Mouse (Mus musculus) ES-E14 (cell line): ENCODE results near the gene Slc9a9. TPM values are rescaled to one million over a fixed set of nuclear protein-coding genes. Genes with fewer than 3 reads are reported as not detected.

ENCODE experiments used
- DNase-seq: peaks from one replicate; pipeline ENCODE4 v3.0.0-alpha.2; 2013; ENCODE audit warnings: low read depth, low spot score
- H3K27ac ChIP-seq: 2 replicates; pipeline ENCODE4 v1.5.1; 2012; ENCODE audit warnings: low read depth, mild to moderate bottlenecking, low read length, moderate library complexity, mixed read lengths; ENCODE audit not compliant: poor library complexity, insufficient read depth, severe bottlenecking
- H3K36me3 ChIP-seq: 2 replicates; pipeline ENCODE4 v1.6.1; 2012; ENCODE audit warnings: mild to moderate bottlenecking, low read length, moderate library complexity, mixed read lengths; ENCODE audit not compliant: control insufficient read depth, poor library complexity, insufficient read depth, severe bottlenecking
- H3K4me1 ChIP-seq, 2 experiments: fragments of 150-350 bp in 1 of 2; sonication (generic) in 1 of 2; 2 replicates each; pipeline ENCODE4 v1.6.1; 2012; ENCODE audit warnings: low read length in 2 of 2, mild to moderate bottlenecking in 1 of 2, mixed read lengths in 1 of 2; ENCODE audit not compliant: control insufficient read depth in 2 of 2, insufficient read depth in 2 of 2, poor library complexity in 1 of 2
- H3K4me3 ChIP-seq, 2 experiments: fragments of 150-350 bp in 1 of 2; sonication (generic) in 1 of 2; 2 replicates each; pipeline ENCODE4 v1.5.1; 2012; ENCODE audit warnings: low read length in 2 of 2, low read depth in 1 of 2, mild to moderate bottlenecking in 1 of 2, mixed read lengths in 1 of 2; ENCODE audit not compliant: insufficient read depth in 1 of 2, poor library complexity in 1 of 2, severe bottlenecking in 1 of 2
- H3K9ac ChIP-seq: 2 replicates; pipeline ENCODE4 v1.6.1; 2012; ENCODE audit warnings: low read depth, mild to moderate bottlenecking, low read length, mixed read lengths; ENCODE audit not compliant: poor library complexity, insufficient read depth, severe bottlenecking
- H3K9me3 ChIP-seq: fragments of 150-350 bp; sonication (generic); 2 replicates; pipeline ENCODE4 v1.6.1; 2012; ENCODE audit warnings: low read depth, mild to moderate bottlenecking, low read length; ENCODE audit not compliant: control insufficient read depth, insufficient read depth
- CHD2 ChIP-seq: IDR thresholded peaks from 2 replicates; pipeline ENCODE4 v1.6.1; 2014; ENCODE audit warnings: mild to moderate bottlenecking, low read depth, low read length, inconsistent platforms
- HCFC1 ChIP-seq: IDR thresholded peaks from 2 replicates; pipeline ENCODE4 v1.6.1; 2012; ENCODE audit warnings: low read length, inconsistent platforms, borderline replicate concordance; ENCODE audit not compliant: insufficient read depth
- MAFK ChIP-seq: IDR thresholded peaks from 2 replicates; pipeline ENCODE4 v1.6.1; 2014; ENCODE audit warnings: mild to moderate bottlenecking, low read depth, low read length, inconsistent platforms; ENCODE audit not compliant: insufficient read depth
- ZC3H11A ChIP-seq: IDR thresholded peaks from 2 replicates; pipeline ENCODE4 v1.6.1; 2012; ENCODE audit warnings: low read depth, mild to moderate bottlenecking, inconsistent platforms, low read length, borderline replicate concordance
- ZNF384 ChIP-seq: IDR thresholded peaks from 2 replicates; pipeline ENCODE4 v1.6.1; 2012; ENCODE audit warnings: low read depth, low read length, inconsistent platforms
- in situ Hi-C, 2 experiments: fragments of 600-800 bp; cut with MboI; formaldehyde crosslinking; loops; one replicate each; pipeline ENCODE4 v1.15.1; 2025; ENCODE audit warnings: low sequenced_read_pairs in 2 of 2, inconsistent platforms in 1 of 2; ENCODE audit not compliant: unreplicated experiment in 2 of 2
- total RNA-seq: library from RNA; depleted of rRNA; stranded (reverse); fragments of 300-350 nt; gene quantifications from 2 replicates; pipeline ENCODE4 v1.2.3, GENCODE M21; 2012

Gene Slc9a9
- total RNA-seq, 1 experiment, result 0.13 TPM

DNA sequence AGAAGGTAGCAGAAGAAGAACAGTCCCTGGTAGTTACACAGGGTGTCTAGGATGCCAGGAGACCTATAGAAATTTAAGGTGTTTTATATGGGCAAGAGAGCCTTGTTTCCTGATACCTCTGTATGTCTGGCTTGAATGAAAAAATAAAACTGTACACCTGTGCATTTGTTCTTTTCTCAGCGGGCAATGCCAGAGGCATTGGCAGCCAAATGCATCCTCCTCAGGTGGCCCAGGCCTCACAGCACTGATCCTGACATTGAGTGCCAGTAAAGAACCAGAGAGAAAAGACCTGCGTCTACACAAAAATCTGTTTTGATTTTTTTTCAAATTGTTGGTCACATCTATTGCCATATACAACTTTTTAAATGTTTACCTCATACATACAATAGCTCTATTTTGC is 121.3 kb downstream of the Slc9a9 start:
- no peak for TF ChIP-seq ZNF384
- no peak for TF ChIP-seq MAFK
- DNase-seq, result no peak
- in situ Hi-C loops, result no loop called here

DNA sequence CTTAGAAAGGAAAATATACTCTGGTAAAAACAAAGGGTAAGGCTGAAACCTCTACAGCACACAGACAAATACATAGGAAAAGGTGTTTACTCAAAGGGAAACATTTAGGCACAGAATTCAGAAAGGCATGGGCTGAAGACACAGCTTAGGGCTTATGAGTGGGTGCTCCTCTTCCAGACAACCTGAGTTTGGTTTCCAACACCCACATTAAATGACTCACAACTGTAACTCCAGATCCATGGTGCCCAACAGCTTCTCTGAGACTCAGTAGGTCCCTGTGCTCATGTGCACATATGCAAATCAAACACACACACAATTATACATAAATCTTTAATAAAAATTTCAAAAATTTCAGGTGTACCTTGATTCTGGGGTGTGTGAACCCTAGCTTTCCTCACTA is 133.4 kb downstream of the Slc9a9 start:
- H3K9me3 ChIP-seq, result no peaks in the 10 kb centered on the region
- no peak for TF ChIP-seq HCFC1
- TF ChIP-seq ZNF384, result no peak
- TF ChIP-seq CHD2, result no peak
- no peak for TF ChIP-seq ZC3H11A
- no peak for TF ChIP-seq MAFK

More for the DNA sequence above, 121.3 kb downstream of the Slc9a9 start:
- Histone ChIP-seq H3K4me3 (no peak overlapping the region), H3K27ac (no peak overlapping the region), H3K36me3 (no peaks in the 10 kb centered on the region), H3K4me1 (no peaks in the 10 kb centered on the region), H3K9ac (no peak overlapping the region), H3K9me3 (no peaks in the 10 kb centered on the region)

DNA sequence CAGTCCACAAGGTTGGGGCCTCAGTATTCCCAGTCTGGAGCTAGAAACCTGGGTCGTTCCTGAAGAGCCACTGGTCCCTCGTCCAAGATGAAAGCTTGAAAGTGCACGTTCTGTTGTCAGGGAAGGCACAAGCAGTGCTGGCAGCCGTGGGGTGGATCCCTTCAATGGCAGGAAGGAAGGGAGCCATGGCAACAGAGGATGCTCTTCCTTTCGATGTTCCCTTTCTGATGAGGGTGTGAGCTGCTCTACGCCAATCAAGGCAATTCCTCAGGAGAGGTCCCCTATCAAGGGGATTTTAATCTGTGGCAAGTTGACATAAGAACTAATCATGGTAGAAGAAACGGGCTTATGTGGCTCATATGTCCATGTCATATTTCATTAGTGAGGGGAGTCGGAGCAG is 135.8 kb downstream of the Slc9a9 start:
- Histone ChIP-seq H3K9ac (no peak overlapping the region), H3K9me3 (no peaks in the 10 kb centered on the region), H3K4me1 (no peaks in the 10 kb centered on the region), H3K4me3 (no peak overlapping the region), H3K27ac (no peak overlapping the region), H3K36me3 (no peaks in the 10 kb centered on the region)
- in situ Hi-C loops, result no loop called here
- DNase-seq, result no peak
- no peak for TF ChIP-seq ZC3H11A
- TF ChIP-seq CHD2, result no peak
- no peak for TF ChIP-seq MAFK
- TF ChIP-seq HCFC1, result no peak
- no peak for TF ChIP-seq ZNF384

More for the DNA sequence above, 133.4 kb downstream of the Slc9a9 start:
- no peak overlapping the region for H3K27ac ChIP-seq
- no peak overlapping the region for H3K4me3 ChIP-seq
- in situ Hi-C loops, result no loop called here
- no peaks in the 10 kb centered on the region for H3K36me3 ChIP-seq
- no peaks in the 10 kb centered on the region for H3K4me1 ChIP-seq
- DNase-seq, result no peak
- no peak overlapping the region for H3K9ac ChIP-seq

DNA sequence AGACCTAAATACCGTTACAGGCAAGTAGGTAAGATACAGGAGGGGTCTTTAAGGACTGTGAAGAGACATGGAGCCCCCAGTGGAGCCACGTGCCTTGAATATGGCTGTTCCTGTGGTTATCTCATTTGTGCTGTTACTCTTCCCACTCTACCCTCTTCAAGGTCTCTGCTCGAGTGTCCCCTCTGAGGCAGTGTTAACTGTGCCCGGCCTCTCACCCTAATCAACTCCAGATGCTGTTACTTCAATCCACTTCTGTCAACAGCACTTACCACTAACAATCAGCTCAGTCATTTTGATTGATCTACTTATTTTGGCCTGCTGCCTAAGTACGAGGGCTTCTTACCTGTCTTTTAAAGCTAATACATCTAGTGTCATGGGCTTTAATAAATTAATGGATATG is 145.8 kb downstream of the Slc9a9 start:
- in situ Hi-C loops, result no loop called here
- no peak for DNase-seq

DNA sequence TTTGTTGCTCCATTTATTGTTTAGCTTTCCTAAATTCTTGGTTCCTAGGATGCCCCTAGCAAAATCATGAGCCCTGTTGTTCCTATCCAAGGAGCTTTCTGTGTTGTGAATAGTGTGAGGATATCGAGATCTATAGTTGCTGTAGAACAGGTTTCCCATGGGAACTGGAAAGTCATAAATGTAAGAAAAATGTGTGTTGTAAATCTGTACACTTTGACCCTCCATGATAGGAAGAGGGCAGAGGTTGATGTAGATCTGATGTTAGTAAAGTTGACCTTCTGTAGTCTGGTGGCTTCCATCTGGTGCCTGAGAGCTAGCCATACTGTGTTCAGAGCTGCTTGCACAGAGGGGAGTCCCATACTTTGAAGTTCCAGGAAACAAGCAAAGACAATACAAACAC is 151.6 kb downstream of the Slc9a9 start:
- Histone ChIP-seq H3K4me3 (no peak overlapping the region), H3K27ac (no peak overlapping the region), H3K9ac (no peak overlapping the region), H3K4me1 (no peaks in the 10 kb centered on the region), H3K9me3 (no peaks in the 10 kb centered on the region), H3K36me3 (no peaks in the 10 kb centered on the region)
- TF ChIP-seq CHD2 (no peak), ZNF384 (no peak), ZC3H11A (no peak), MAFK (no peak), HCFC1 (no peak)
- no peak for DNase-seq
- in situ Hi-C loops, result no loop called here

More for the DNA sequence above, 145.8 kb downstream of the Slc9a9 start:
- Histone ChIP-seq H3K27ac (no peak overlapping the region), H3K4me1 (no peaks in the 10 kb centered on the region), H3K36me3 (no peaks in the 10 kb centered on the region), H3K4me3 (no peak overlapping the region), H3K9me3 (no peaks in the 10 kb centered on the region), H3K9ac (no peak overlapping the region)
- TF ChIP-seq MAFK, result no peak
- TF ChIP-seq ZNF384, result no peak
- no peak for TF ChIP-seq HCFC1
- TF ChIP-seq CHD2, result no peak
- TF ChIP-seq ZC3H11A, result no peak
